Mouse (Mus musculus) spleen, adult 2 months (tissue): Measurements from ENCODE around the gene Upf1.

Source experiments
- CTCF ChIP-seq: fragments of 200-500 bp; IDR thresholded peaks from 2 replicates; pipeline ENCODE4 v1.5.1; 2011; ENCODE audit warnings: mild to moderate bottlenecking, inconsistent platforms; ENCODE audit not compliant: insufficient read depth, insufficient read length, insufficient replicate concordance; ENCODE audit errors: extremely low read depth
- POLR2A ChIP-seq: fragments of 200-500 bp; IDR thresholded peaks from 2 replicates; pipeline ENCODE4 v1.6.1; 2011; ENCODE audit warnings: low read depth, low read length, inconsistent platforms

GRCm38 (mm10) chr8:70332878-70333202, 20.2 kb downstream of the Upf1 start:
- TF ChIP-seq POLR2A (no peak), CTCF (no peak)
